Mouse (Mus musculus): ENCODE measurements around the gene Slc22a2. TPM values are rescaled to one million over a fixed set of nuclear protein-coding genes. Genes with fewer than 3 reads are reported as not detected.

Gene Slc22a2
- polyA plus RNA-seq, 1 experiment = not detected

DNA sequence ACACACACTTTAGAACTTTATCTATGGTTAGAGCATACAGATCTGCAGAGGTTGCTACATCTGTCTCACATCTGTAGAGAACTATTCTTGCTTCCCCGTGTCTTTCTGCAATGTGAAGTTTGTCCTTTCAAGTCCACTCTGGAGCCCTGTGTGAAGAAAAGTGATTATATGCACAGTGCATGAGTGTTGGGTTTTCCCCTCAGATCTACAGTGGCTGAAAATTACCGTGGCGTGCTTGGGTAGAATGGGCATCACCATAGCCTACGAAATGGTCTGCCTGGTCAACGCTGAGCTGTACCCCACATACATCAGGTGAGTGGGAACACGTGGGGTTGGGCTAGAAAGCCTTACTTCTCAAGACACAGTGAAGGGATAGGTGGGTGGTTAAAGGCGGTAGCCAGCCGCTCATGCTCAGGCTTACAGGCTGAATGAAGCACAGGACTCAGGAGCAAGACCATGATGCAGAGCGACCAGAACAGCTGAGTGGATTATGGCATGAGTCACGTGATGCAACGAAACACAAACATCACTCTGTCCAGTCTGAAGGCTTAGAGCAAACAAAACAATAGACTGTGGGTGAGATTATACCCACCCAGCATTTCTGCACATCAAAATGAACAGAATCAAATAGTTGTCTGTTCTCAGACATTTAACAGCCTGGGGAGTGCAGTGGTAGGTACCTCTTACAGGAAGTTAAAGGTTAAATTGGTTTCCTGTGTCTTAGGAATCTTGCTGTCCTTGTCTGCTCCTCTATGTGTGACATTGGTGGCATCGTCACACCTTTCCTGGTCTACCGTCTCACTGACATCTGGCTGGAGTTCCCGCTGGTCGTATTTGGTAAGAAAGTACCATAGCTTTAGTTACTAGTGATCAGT is 30.8 kb downstream of the Slc22a2 start:
- no peak for TF ChIP-seq GATA1 (IDR thresholded peaks at IDR 0.05; ENCODE audit: low read length)

DNA sequence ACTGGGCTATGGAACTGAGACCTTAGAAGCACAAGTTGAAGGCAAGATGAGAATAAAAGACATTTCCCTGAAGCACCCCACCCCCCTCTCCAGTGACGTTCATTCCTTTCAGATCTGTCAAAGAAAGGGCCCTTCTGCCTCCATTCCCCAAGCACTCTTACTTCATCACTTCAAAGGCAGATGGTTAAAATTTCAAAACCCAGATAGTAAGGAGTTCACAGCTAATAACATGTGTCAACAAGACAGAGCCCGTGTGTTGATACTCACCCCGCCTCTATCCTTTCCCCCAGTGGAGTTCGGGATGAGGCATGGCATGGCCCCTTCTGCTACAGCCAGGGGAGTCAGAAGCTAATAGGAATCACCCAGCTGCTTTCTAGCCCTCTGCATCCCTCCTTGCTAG is 31.5 kb downstream of the Slc22a2 start:
- no peak for TF ChIP-seq GATA1 (IDR thresholded peaks at IDR 0.05; ENCODE audit: low read length)

DNA sequence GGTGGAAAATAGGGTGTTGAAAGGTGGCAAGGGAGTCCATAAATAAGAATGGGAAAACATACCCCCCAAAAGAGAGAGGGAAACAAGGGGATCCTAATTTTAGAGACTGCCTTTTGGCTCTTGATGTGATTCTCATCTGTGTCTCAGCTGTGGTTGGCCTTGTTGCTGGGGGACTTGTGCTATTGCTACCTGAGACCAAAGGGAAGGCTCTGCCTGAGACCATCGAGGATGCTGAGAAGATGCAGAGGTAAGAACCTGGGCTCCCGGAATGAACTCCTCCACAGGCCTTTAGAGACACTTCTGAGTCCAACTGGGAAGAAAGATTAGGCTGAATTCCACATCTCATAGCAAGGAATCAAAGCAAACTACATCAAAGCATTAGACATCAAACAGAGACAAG is 35.7 kb downstream of the Slc22a2 start:
- no peak for TF ChIP-seq GATA1 (IDR thresholded peaks at IDR 0.05; ENCODE audit: low read length)

DNA sequence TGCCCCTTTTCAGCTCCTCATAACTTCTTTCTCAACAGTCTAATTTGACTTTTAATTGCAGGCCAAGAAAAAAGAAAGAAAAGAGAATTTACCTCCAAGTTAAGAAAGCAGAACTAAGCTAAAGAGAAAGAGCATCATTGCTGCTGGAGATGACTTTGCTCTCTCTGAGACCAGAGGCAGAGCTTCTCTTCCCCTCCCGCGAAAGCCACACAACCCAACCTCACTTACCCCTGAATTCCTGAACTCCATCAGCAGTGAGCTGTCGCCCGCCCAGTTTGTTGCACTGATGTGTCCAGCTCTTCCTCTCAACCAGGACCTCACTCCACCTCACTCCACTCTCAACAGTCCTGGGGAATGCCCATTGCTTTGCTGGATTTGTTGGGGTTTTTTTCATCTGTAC is 44.1 kb downstream of the Slc22a2 start:
- TF ChIP-seq GATA1 (IDR thresholded peaks at IDR 0.05; ENCODE audit: low read length) = no peak

DNA sequence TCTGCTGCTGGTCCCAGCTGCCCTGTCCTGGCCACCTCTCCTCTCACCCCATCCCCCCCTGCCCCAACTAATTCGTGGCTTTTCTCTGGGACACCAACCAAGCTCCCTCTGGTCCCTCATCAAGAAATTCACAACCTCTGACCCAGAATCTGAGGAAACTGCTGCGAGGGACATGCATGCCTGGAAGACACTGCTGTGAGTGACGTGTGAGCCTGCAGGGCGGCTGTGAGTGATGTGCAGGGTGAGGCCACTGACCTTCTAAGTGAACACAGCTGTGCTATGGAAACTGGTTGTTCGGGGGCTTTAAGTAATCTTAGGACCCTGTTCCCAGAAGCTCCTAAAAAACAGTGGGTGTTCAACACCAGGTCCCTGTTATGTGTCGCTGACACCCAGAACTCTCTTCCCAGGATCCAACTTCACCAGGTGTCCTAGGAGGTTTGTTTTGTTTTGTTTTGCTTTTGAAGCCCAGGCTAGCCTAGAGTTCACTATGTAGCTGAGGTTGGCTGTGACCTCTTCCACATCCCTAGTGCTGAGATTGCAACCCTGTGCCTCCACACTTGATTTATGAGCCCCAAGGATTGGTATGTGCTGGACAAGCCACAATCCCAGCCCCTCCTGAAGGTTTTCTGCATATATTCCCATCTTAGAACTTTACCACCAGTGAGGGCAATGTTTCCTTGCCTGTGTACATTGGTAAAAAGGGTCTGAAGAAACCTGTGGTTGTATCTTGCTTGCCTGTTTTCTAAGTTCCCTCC is 47.2 kb downstream of the Slc22a2 start:
- TF ChIP-seq GATA1 (IDR thresholded peaks at IDR 0.05; ENCODE audit: low read length) = no peak

DNA sequence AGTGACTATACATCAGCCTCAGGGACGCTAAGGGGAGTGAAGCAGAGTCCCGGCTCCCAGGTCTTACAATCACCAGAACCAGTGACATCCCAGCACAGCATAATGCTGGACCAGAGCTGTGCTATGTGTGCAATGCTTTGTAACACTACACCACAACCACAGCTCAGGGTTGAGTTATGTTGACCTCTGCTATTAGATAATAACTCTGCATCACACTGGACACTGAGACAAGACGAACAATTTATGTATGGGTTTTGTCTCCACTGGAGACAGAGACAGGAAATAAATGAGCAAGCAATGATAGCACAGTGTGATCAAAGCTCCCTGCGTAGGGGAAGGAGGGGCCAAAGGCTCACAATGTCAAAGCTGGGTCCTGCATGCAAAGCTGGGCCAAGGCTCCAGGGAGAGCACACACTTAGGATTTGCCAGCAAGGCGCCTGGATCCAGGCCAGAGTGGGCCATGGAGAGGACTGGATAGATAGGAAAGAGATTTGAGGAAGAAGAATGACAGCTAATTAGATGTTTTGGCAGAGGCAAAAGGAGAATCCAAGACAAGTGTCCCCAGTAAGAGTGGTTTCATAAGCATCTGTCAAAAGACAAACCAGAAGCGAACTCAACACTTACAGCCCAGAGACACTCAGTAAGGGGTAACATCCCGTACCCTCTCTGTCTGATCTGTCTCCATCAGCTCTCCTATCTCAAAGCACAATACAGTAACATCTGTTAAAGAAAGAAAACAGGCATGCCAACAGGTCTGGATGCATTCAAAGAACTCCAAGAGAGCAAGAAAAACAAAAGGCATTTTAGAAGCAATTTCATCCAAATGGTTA is 48.1 kb downstream of the Slc22a2 start:
- TF ChIP-seq GATA1 (IDR thresholded peaks at IDR 0.05; ENCODE audit: low read length) = no peak

DNA sequence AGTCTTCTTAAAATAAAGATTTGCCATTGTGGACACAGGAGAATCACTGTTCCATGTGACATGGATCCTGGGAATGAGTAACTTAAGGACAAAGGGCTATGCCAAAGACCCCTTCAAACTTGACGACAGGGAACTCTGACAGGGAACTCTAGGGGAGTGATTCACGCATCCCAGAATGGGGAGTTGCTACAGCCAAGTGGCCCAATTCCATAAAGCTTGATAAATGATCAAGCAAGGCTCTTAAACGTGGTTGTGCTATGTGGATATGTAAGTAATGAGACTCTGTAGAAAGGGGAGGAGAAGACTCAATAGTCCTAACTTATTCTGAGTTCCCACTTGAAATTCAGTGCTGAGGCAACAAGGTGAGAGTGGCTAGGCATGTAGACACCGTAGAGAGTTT is 50.9 kb downstream of the Slc22a2 start:
- TF ChIP-seq GATA1 (IDR thresholded peaks at IDR 0.05; ENCODE audit: low read length) = no peak

DNA sequence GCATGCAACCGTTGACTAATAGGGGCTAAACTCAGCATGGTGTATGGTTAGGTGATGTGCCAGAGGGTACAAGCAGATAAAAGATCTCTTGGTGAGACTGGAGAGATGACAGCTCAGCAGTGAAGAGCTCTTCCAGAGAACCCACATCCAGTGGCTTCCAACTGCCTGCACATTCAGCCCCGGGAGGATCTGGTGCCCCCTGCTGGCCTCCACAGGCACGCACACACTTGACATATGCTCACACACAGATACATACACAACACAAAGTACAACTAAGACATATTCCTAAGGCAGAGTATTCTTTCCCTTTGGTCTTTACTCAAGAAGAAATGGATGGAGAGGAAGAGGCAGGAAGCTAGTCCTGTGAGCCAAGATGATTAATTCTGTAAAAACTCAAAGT is 55.7 kb downstream of the Slc22a2 start:
- no peak for TF ChIP-seq GATA1 (IDR thresholded peaks at IDR 0.05; ENCODE audit: low read length)

DNA sequence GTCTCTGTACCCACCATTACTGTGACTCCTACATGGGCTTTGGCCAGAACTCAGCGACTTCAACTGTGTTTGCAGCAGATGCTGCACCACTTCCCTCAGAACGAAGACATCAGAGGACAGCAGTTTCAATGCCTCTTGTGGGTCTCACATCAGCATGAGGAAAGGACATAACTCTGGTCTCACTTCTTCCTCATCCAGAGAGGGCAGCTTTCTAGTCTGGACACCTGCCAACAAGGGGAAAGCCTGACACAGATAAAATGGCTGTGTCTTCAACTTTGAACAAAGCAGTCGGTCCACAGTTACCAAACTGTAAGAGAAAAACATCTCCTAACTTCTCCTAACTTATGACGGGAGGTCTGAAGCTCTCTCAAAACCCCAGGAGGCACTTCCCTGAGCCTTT is 57.2 kb downstream of the Slc22a2 start:
- TF ChIP-seq GATA1 (IDR thresholded peaks at IDR 0.05; ENCODE audit: low read length) = no peak

DNA sequence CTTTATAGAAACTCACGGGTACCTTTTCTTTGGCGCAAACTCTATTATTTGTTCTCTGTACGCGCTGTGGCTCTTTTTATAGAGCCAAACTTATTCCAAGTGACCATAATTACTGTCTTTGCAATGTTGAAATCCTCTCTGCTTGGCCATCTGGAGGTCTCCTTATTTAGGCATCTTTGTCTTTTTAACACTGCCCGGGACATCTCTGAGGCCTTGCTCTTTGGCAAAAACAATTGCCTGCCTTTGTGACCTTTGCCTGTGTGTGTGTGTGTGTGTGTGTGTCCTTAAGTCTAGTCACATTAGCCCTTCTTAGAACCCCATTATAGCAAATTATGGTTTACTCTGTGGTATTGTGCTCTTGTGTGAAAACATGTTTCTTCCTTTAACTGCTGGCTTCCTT is 61.5 kb downstream of the Slc22a2 start:
- TF ChIP-seq GATA1 (IDR thresholded peaks at IDR 0.05; ENCODE audit: low read length) = no peak

DNA sequence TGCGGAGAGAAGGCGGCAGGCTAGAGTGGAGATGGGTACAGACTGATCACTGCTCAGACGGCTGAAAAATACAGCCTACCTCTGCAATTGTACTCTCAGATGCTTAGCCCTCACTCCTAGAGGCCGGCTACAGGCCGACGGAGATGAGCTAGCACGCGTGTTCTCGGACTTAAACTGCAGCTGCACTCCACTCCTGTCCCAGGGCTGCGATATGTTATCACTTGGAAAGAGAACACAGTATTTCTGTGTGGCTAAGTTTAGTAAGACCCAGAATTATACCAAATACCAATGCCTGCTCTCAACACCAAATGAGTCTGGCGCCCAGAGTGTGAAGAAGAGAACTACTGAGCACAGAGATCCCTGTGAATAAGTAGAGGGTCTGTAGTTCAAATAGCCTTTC is 68.7 kb downstream of the Slc22a2 start:
- no peak for TF ChIP-seq GATA1 (IDR thresholded peaks at IDR 0.05; ENCODE audit: low read length)

DNA sequence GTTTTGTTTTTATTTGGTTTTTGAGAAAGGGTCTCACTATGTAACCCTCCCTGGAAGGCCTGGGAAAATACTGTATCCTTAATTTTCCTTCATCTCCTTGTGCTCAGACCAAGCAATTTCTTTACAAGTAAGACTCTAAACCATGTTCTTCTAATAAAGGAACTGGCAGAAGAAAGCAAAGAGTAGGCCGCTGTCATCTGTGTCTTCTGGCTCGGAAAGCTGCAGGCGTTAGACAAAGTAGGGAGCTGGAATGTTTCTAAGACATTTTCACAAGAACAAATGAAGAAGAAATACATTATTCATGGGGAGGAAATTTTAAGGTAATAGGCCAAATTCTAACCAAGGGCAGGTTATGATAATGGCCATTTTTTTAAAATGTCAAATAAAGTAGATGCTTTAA is 70.1 kb downstream of the Slc22a2 start:
- TF ChIP-seq GATA1 (IDR thresholded peaks at IDR 0.05; ENCODE audit: low read length) = no peak

DNA sequence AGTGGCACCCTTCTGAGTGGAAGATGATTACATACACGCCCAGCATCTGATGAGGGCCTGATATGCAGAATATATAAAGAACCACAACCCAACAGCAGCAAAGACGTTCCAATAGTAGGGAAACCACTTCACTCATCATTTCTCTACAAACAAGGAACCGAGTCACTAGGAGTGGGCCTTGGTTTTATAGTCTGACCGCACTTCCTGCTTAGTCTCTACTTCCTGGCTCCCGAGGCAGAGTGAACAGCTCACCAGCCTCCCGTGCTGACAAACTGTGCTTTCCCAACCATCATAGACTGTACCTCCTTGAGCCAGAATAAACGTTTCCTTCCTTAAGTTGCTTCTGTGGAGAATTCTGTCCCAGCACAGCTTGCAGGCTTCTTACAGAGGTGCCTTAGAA is 71.9 kb downstream of the Slc22a2 start:
- no peak for TF ChIP-seq GATA1 (IDR thresholded peaks at IDR 0.05; ENCODE audit: low read length)

DNA sequence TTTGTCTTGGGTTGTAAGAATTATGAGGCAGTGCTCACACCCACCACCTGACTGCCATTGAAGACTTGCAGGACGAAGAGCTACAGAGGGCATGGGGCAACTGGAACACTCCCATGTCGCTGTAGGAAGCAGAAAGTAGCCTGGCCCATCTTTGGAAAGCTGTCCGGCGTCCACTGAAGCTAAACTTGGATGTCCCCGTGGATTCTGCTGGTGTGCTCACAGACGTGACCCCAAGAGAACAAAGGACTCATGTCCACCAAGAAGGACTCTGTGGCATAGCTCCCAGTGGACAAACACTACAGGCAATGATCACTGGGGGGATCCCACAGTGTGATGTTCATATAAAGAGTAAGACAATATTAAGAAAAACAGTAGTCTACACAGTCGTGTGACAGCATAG is 74.9 kb downstream of the Slc22a2 start:
- no peak for TF ChIP-seq GATA1 (IDR thresholded peaks at IDR 0.05; ENCODE audit: low read length)

DNA sequence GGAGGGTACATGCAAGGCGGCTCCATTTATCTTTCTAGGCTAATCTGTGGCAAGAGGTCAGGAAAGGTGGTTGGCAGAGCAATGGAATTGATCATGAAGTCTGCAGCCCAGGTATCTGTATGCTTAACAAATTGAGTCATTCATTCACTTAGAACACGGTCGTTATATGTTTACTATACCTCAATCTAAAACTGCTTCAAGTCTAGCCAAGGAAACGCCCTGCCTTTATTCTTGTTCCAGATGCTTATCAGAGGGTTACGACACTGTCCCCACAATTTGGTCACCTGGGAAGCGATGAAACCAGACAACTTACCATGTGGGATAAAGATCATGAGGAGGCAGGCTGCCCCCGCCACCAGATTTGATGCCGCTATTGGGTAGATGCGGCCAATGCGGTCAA is 75.3 kb downstream of the Slc22a2 start:
- no peak for TF ChIP-seq GATA1 (IDR thresholded peaks at IDR 0.05; ENCODE audit: low read length)

Data from G1E-ER4 (cell line).